Mouse (Mus musculus) heart, postnatal 10 days (tissue): ENCODE data around the gene Gpr155. TPM values are rescaled to one million over a fixed set of nuclear protein-coding genes. Genes with fewer than 3 reads are reported as not detected.

Source experiments
- DNase-seq, 2 experiments: peaks; one replicate each; pipeline ENCODE4 v3.0.0; 2021
- intact Hi-C: fragments of 180-260 bp; cut with DNase I; formaldehyde crosslinking; loops from one replicate; pipeline ENCODE4 v1.15.1; 2025
- total RNA-seq, 2 experiments: library from RNA; stranded (reverse); gene quantifications; 2 replicates each; pipeline ENCODE4 v1.2.3; 2021

Gene Gpr155
- total RNA-seq: 10 to 100 TPM in 1 of 2 experiments, 1 to 10 TPM in 1; 8.4 to 10.1 TPM

GRCm38 (mm10) chr2:73386356-73387046 is at the start of gene Gpr155:
Gene Gpr155 (minus strand): TSS chr2:73386572.
- intact Hi-C loops: loop anchor here (5.0 kb wide), 2 partner anchors 74 to 141 kb away; partner anchors contain the start of genes Cir1, Scrn3 and Wipf1
- DNase-seq: peak; percentile 100

DNA sequence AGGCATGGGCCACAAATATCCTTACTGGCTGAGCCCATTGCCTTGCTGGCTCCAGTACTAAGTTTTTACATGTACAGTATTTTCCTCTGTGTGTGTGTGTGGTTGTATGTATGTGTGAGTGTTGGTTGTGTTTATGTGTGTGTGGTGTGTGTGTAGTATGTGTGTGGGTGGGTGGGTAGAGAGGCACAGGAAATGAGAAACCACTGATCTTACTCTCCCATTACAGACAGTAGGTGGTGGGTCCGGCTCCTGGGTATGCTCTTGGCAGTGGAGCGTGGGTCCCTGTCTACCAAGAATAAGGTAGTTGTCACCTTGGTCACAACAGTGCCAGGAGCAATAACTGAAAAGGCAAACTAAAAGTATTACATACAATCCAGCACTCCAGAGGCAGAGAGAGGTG is 49.5 kb upstream of the Gpr155 start:
- no peak for DNase-seq
- intact Hi-C loops: no loop called here

DNA sequence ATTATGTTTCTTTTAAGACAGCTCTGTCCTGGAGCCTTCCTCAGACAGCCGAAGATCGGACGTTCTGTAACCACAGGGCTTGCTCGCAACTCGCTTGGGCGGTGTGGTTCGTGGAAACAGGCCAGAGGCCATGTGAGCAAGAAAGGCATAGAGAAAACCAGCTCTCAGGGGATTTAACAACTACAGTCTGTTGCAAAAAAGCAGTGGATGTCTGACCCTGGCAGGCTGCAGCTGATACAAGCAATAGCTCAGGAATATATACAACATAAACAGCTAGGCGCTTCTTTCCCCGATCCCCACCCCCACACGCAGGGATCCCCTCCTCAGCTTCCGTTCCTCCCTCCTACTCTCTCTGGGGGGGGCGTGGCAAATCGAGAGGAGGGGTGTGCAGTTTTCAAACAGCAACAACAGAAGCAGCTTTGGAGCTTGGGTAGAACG is 45.6 kb upstream of the Gpr155 start:
- intact Hi-C loops: no loop called here
- DNase-seq: peak in 1 of 2 experiments; percentile 17

GRCm38 (mm10) chr2:73428803-73429468 is 42.6 kb upstream of the Gpr155 start:
- intact Hi-C loops: no loop called here
- peak in 1 of 2 experiments; percentile 23 for DNase-seq

- intact Hi-C loops: no loop called here
- DNase-seq: peak; percentile 34 to 63
Observed at GRCm38 (mm10) chr2:73427293-73427692, 40.9 kb upstream of the Gpr155 start.

- intact Hi-C loops: no loop called here
- DNase-seq: no peak
Observed at GRCm38 (mm10) chr2:73425822-73426221, 39.5 kb upstream of the Gpr155 start.

DNA sequence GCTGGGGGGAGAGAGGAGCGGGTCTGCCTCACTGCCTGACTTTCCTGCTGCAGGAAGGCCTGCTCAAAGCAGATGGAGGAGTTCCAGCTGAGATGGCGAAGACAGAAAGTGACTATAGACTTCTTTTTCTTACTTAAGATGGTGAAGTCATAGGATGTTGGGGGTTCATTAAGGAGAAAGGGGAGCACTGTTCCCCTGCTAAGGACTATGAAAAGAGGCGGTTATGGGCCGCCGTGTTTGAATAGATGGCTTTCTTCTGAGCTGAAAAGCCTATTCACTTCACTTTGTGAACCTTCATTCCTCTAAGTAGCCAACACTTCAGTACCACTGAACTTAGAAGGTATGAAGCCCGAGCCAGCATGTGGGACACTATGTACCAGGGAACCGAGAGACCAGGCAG is 33.4 kb upstream of the Gpr155 start:
- intact Hi-C loops: loop anchor here (5.0 kb wide), 1 partner anchor 252 kb away; no protein-coding TSS in a partner anchor

DNA sequence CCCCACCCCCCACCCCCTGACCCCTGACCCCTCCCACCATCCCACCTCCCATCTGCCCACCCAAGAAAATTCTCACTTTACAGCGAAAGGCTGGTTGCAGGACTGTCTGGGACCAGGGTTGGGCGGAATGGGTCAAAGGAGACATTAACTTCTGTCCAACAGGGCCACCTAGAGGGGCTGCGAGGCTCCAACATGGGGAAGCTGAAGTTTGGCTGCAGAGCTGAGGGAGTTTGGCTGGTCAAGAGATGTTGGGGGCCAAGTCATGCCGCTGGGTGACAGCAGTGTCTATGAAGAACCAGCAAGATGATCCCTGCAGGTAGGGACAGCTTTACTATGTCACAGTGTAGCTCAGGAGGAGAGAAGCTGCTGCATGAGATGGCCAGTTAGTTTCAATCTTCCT is 32.9 kb upstream of the Gpr155 start:
- DNase-seq: peak; percentile 39 to 55
- intact Hi-C loops: loop anchor here (5.0 kb wide), 1 partner anchor 252 kb away; no protein-coding TSS in a partner anchor

More for the DNA sequence above, 33.4 kb upstream of the Gpr155 start:
- no peak for DNase-seq

GRCm38 (mm10) chr2:73415892-73416291 is 29.5 kb upstream of the Gpr155 start:
- no peak for DNase-seq
- intact Hi-C loops: loop anchor here (5.0 kb wide), 1 partner anchor 249 kb away; no protein-coding TSS in a partner anchor

DNA sequence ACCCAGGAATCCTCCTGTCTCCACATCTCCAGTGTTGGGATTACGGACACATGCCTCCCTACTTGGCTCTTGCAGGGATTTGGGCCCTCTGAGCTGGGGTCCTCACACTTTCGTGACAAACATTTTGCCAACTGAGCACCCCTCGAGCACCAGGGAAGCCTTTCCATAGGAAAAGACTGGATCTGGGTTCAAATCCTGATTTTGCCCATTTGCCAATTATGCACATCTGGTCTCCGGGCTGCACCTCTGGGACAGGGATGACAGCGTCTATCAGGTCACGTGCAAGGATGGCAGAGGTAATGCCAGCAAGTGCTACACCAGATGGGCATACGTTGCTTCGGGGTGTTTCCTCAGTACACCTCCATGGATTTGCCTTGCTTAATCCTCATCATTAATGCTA is 23.7 kb upstream of the Gpr155 start:
- intact Hi-C loops: no loop called here
- no peak for DNase-seq

GRCm38 (mm10) chr2:73407662-73408061 is 21.3 kb upstream of the Gpr155 start:
- intact Hi-C loops: no loop called here
- DNase-seq: no peak

GRCm38 (mm10) chr2:73406336-73406915 is 20.1 kb upstream of the Gpr155 start:
- intact Hi-C loops: no loop called here

GRCm38 (mm10) chr2:73404980-73405379 is 18.6 kb upstream of the Gpr155 start:
- intact Hi-C loops: no loop called here
- DNase-seq: no peak

More at GRCm38 (mm10) chr2:73406336-73406915, 20.1 kb upstream of the Gpr155 start:
- no peak for DNase-seq

DNA sequence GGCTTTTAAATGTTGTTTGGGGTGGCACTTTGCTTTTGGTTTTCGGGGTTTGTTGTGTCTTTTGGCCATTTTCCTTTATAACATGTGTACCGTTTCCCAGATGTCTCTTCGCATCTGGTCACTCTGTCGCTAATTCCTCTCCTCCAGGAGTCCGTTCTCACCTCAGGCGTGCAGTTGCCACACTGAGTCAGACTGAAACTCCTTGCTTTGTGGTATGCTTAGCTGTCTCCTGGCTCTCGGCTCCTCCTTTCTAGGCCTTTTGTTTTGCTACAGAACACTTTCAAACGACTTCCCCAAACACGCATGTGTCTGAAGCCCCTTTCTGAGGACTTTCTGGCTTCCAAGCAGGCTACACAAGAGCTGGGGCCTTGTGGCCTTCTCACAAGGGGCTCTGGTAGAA is 18.1 kb upstream of the Gpr155 start:
- DNase-seq: no peak
- intact Hi-C loops: no loop called here

DNA sequence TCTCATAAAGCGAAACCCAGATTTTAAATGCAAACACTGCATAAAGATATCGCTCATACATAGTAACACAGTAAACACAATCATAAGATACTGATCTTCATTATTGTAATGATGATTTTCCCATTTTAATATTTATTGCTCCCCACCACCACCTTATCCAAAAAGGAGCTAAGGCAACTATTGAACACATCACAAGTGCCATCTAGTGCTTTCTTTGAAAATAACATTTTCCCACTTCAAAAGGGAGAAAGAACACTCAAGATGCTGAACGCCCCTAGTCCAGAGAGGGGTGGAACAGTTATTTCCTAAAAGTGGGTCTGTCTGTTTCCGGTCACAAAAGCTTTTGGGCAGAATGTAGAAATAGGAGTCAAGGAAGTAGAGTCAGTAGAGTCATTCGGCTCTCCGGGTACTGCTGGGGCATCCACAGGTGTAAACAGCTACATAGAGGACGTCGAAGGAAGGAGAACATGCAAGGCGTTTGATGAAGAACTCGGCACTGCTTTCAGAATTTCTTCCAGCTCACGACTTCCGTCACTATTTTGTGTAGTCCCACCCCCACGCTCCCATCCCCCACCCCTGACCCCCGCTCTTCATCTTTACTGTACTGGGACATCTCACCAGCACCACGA is 17.1 kb upstream of the Gpr155 start:
- intact Hi-C loops: no loop called here

GRCm38 (mm10) chr2:73401689-73402088 is 15.3 kb upstream of the Gpr155 start:
- intact Hi-C loops: no loop called here
- no peak for DNase-seq

More for the DNA sequence above, 17.1 kb upstream of the Gpr155 start:
- no peak for DNase-seq

GRCm38 (mm10) chr2:73397476-73397875 is 11.1 kb upstream of the Gpr155 start:
- no peak for DNase-seq
- intact Hi-C loops: no loop called here

GRCm38 (mm10) chr2:73396828-73397325 is 10.5 kb upstream of the Gpr155 start:
- intact Hi-C loops: no loop called here
- no peak for DNase-seq

GRCm38 (mm10) chr2:73395516-73395915 is 9.1 kb upstream of the Gpr155 start:
- DNase-seq: no peak
- intact Hi-C loops: no loop called here

DNA sequence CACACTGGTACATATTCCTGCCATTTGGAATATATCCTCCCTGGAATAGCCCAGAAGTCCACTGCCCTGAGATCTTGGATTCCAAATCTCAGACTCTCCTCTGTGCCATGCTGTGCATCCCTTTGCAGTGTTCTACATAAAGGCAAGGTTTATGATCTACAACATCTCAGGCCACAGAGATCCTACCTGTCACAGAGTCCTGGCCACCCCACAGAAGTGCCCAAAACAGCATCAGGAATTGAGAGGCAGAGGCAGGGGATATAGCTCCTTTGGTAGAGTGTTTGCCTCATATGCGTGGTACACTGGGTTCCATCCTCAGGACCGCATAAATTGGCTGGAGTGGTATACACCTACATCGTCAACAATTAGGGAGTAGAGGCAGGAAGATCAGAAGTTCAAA is 8.1 kb upstream of the Gpr155 start:
- no peak for DNase-seq
- intact Hi-C loops: no loop called here

DNA sequence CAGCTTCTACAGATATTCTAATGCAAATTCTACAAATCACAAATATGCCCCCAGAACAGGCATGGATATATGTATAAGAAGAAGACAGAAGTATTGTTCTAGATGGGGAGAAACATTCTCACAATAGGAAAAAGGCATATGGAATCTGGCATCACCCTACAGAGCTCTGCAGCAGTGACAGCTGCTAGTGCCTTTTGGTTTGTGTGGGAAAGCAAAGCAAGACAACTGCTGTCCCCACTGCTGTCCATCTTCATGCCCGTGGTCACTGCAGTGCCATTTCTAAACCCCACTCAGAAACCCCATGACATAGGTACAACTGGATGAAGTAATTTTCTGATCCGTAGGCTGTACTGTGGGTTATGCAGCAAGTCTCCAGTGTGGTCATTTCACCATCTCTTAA is 6.4 kb upstream of the Gpr155 start:
- DNase-seq: no peak
- intact Hi-C loops: no loop called here
